Mouse (Mus musculus) cerebellum, adult 9-10 months (tissue): ENCODE data around the gene Dcdc2a.

Experiments
- DNase-seq: peaks from one replicate; pipeline ENCODE4 v3.0.0; 2022

Dcdc2a gene

GRCm38 (mm10) chr13:25098578-25098977, 42.8 kb downstream of the Dcdc2a start:
- no peak for DNase-seq

DNA sequence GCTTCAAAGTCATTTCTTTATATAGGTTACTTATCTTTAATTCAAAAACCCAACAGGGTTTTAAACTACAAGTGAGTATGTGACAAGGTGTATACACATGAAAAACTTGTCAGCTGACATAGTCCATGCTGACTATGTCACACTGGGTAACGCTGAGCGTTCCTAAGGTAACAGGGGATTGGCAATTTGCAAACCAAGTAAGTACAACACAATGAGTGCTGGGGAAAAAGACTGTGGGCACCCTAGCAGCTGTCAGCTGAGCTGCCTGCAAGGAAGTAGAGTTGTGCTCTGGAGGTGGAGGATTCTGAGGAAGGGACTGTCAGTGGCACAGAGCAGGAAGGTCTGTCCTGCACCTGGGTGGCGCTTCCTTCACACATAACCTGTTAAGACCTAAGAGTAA, 43.7 kb downstream of the Dcdc2a start:
- no peak for DNase-seq

DNA sequence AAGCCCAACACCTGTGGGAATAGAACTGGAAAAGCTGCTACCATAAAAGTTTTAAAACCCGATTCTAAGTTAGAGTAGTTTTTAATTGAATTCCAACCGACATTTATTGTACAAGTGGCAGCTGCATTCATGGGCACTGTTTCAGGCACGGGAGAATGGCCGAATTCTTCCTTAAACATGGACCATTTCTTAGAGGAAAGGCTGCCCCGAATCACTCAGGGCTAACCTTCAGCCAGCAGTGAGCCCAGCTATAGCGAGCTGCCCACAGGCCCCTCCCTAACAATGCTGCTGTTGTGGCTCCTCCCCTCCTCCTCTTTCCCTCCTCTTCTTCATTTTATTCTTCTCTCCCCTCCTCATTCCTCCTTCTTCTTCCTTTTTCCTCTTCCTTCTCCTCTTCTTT, 44.8 kb downstream of the Dcdc2a start:
- no peak for DNase-seq

GRCm38 (mm10) chr13:25105671-25106070, 49.9 kb downstream of the Dcdc2a start:
- no peak for DNase-seq

- DNase-seq: no peak
These were observed 50.9 kb downstream of the Dcdc2a start for GRCm38 (mm10) chr13:25106740-25107139.

DNA sequence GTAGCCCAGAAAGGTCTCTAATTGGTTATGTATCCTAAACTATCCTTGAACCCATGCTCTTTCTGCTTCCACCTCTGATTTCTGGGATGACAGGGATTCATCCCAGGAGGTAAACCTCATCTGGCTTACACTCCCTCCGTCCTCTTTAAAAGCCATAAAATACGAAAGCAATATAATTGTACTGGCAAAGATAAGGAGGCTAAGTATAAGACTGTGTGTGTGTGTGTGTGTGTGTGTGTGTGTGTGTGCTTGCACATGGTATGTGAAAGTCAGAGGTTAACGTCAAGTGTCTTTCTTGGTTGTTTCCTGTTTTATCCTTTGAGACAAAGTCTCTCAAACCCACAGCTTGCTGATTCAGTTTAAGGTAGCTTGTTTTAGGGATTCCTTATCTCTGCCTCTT, 52.5 kb downstream of the Dcdc2a start:
- DNase-seq: no peak

GRCm38 (mm10) chr13:25110592-25111095, 54.8 kb downstream of the Dcdc2a start:
- DNase-seq: no peak

DNA sequence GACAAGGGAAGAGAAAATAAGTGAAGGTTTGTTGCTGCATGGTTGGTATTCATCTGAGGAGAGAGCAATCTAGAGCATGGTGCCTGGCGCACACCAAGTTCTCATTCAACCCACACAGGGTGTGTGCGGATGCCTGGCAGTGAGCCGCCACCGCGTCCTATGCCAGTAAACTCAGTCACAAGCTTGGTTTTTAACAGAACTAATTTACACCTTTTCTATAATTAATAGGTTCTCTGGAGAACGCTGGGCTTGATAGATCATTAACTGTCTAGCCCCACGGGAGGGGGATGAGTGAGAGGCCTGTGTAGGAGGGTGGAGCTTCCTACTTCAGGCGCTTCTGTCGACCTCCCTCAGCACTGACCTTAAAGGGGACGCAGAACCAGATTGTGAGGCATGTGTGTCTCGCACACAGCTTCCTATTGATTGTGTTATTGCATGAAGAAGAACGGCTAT, 59.7 kb downstream of the Dcdc2a start:
- peak; percentile 40 for DNase-seq

DNA sequence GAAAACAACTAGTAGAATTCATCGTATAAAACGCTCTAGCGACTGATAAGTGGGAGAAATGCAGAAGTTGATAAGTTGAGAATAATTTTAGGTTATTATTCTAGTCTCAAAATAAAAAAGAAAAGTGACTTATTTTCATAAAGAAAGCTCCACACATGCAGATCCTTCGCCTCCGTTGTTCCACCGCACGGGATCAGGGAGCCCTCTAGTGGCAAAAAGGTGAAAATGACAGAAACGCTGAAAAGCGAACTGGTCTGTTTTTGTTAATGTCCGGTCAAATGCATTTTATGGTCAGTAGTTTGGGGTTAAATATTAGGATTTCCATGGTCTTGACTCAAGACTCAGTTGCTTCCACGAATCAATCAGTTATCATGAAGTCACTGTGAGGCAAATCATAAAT, 60.2 kb downstream of the Dcdc2a start:
- DNase-seq: peak; percentile 61

DNA sequence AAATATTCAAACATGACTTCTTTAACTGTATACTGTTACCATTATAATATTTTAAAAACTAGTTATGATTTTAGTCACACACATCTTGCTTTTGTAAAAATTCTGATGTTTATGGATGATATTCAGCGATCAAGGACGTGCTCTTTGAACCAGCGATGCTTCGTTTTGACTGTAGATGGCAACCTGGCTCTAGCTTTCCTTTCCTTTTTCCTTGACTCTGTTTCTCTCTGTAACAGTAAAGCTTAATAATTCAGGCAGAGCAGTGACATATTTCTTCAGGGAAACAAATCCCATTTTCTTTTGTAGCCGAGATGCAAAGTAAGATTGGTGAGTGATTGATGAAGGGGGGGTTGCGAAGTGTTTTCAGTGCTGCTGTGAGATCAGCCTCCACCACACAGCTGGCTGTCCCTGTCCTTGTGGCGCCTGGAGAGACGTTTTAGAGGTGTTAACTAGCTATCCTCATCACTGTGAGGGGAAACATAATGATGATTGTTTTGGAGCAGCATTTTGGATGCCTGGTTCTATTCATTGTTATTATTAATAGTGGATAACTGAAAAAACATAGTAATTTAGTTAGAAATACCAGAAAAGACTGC, 67.0 kb downstream of the Dcdc2a start:
- peak; percentile 2 for DNase-seq

- DNase-seq: no peak
These were observed 71.4 kb downstream of the Dcdc2a start for GRCm38 (mm10) chr13:25127216-25127615.

- no peak for DNase-seq
These were observed 72.0 kb downstream of the Dcdc2a start for GRCm38 (mm10) chr13:25127806-25128205.

DNA sequence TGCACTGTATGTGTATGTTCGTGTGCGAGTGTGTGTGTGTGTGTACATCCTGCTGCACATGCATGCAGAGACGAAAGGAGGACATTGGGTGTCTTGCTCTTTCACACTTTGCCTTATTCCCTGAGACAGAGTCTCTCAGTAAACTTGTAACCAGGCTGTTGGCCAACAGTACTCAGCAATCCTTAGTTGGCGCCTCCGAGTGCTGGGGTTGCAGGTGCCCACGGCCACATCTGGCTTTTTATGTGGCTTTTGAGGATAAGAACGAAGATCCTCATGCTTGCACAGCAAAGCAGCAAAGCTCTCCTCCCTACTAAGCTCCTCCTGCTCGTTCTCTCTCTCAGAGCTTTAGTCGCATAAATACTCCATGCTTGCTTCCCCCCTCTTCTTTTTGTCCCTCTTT, 73.0 kb downstream of the Dcdc2a start:
- no peak for DNase-seq

- DNase-seq: no peak
These were observed 87.3 kb downstream of the Dcdc2a start for GRCm38 (mm10) chr13:25143066-25143465.

GRCm38 (mm10) chr13:25144093-25144492, 88.3 kb downstream of the Dcdc2a start:
- no peak for DNase-seq

- DNase-seq: no peak
These were observed 90.4 kb downstream of the Dcdc2a start for GRCm38 (mm10) chr13:25146232-25146631.

DNA sequence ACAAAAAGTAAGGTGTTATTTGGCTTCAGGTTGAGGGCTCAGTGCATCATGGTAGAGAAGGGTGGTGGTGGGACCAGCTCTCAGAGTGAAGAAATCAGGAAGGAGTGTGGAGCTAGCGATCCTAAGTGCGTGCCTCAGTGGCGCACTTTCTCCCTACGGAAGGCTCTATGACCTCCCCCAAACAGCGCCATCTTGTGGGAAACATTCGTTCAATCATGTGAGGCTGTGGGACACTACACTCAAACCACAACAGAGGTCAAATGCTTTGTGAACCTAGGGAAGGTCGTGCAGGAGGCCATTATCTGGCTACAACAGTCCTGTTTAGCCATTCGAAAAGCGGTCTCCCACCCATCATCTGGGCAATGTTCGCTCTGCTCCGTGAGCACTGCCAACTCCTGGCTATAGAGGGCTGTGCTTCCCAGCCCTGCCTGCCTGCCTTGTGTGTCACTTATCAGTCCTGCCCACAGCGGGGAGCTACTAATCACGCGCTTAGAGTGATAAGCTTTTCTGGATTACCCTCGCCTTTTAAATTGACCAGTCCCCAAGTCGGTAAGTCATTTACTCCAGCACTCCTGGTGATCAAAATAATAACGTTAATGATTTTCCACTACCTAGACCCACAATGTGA, 94.5 kb downstream of the Dcdc2a start:
- DNase-seq: no peak

- DNase-seq: no peak
These were observed 95.1 kb downstream of the Dcdc2a start for GRCm38 (mm10) chr13:25150861-25151260.

- no peak for DNase-seq
These were observed 104.1 kb downstream of the Dcdc2a start for GRCm38 (mm10) chr13:25159917-25160316.

DNA sequence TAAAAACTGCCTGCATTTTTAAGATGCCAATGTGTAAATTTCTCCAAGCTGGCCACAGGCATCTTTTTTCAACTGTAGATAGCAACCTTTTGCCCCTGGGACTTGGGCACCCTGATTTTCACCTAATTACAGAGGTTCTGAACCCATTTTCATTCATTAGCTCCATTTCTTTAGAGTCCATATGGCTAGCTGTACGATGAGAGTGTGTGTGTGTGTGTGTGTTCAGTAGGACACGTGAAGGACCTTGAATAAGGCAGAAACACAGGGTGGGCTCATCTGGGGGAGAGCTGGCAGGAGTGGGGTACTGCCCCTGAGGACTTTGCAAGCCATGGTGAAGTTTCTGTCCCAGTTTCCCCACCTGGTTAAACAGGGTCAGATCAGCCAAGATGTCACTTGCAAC, 105.0 kb downstream of the Dcdc2a start:
- no peak for DNase-seq

- no peak for DNase-seq
These were observed 106.8 kb downstream of the Dcdc2a start for GRCm38 (mm10) chr13:25162594-25162993.

GRCm38 (mm10) chr13:25168891-25169290, 113.1 kb downstream of the Dcdc2a start:
- DNase-seq: no peak

GRCm38 (mm10) chr13:25177835-25178234, 122.0 kb downstream of the Dcdc2a start:
- DNase-seq: no peak

- DNase-seq: no peak
These were observed 122.6 kb downstream of the Dcdc2a start for GRCm38 (mm10) chr13:25178236-25179001.
